Comparison of ENCODE assay signal across 20 mouse cellular contexts in the genomic region with DNA sequence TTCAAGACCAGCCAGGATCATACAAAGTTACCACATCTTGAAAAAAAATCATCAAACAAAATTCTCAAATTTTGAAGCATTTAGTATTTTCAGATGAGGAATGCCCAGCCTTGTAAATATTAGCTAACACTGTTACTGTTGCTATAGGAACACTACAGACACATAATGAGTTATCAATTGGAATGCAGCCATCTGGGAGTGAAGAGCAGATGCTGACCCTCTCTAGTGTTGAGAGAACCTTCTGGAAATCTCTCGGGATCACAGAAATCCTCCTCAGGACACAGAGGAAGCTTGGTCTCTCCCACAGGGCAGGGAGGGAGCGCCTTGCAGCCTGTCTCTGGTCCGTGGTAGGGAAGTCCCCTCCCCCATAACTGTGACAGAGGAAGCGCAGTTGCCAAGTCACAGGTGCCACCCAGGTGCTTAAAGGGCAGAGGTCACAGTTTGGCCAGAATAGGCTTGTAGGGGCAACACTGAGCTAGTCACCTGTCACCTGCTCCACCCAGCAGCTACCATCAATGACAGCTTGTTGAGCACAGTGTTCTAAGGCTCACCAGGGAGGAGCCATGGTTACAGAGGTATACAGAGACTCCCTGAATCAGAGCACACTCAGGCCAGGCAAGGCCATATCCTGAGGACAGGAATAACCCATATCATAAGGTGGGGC. TPM values are rescaled to one million over a fixed set of nuclear protein-coding genes. Genes with fewer than 3 reads are reported as not detected.
DNase-seq lines count a peak whose midpoint lies in the region; TF ChIP-seq lines count a peak whose summit lies in the region.
"Had no signal": no experiment of that assay in that cellular context is flagged by ENCODE, and none has a peak within 500 bp of the region (broad histone marks: within the 10 kb centered on the region; RNA-seq: fewer than 3 reads in every experiment).

No protein-coding gene starts in this region.

- peak overlapping the region; percentile 63 for H3K27ac ChIP-seq in thymus, adult 2 months (ENCODE audit: control insufficient read depth, insufficient read depth, low read length)
- H3K27ac ChIP-seq: heart, embryonic 15.5 days; hindbrain, embryonic 10.5 days; kidney, postnatal 0 days; limb, embryonic 12.5 days; macrophage; midbrain, embryonic 13.5 days had no signal

- no peak overlapping the region for H3K4me3 ChIP-seq in thymus, adult 2 months (ENCODE audit: control insufficient read depth, insufficient read depth, low read length)
- H3K4me3 ChIP-seq: heart, embryonic 15.5 days; hindbrain, embryonic 10.5 days; limb, embryonic 12.5 days; midbrain, embryonic 13.5 days; myocyte had no signal

- no peak for TF ChIP-seq CTCF in thymus, adult 2 months (IDR thresholded peaks at IDR 0.05; ENCODE audit: borderline replicate concordance, control insufficient read depth, extremely low read depth, insufficient read depth, low read length, poor library complexity)
- TF ChIP-seq CTCF in brain, embryonic 14.5 days (IDR thresholded peaks at IDR 0.05; ENCODE audit: borderline replicate concordance, extremely low read depth, insufficient read depth, insufficient read length): no peak

- H3K4me1 ChIP-seq in thymus, adult 2 months (replicated peaks; ENCODE audit: control insufficient read depth, insufficient read depth, low read length): peaks cover 40% of the 10 kb centered on the region
- H3K4me1 ChIP-seq: limb, embryonic 12.5 days; midbrain, embryonic 13.5 days had no signal

- no peak for TF ChIP-seq POLR2A in thymus, adult 2 months (IDR thresholded peaks at IDR 0.05; ENCODE audit: control insufficient read depth, extremely low read depth, insufficient read depth, low read length, poor library complexity)
- no peak for TF ChIP-seq POLR2A in brain, embryonic 14.5 days (IDR thresholded peaks at IDR 0.05; ENCODE audit: borderline replicate concordance, extremely low read depth, insufficient read depth, insufficient read length, poor library complexity, severe bottlenecking)

- 40% methylated on average over 4 of the region's 4 CpGs for WGBS in thymus, adult 2 months

- peaks cover 6% of the 10 kb centered on the region; the same call in 1 of the 2 replicates for H3K36me3 ChIP-seq in thymus, adult 2 months (ENCODE audit: control insufficient read depth, insufficient read depth, low read length)
- H3K36me3 ChIP-seq in splenic B cell, adult 2 months (ENCODE audit: control insufficient read depth, insufficient read depth, low read length, poor library complexity, severe bottlenecking): peaks cover 11% of the 10 kb centered on the region; the same call in 1 of the 2 replicates
- H3K36me3 ChIP-seq: heart, embryonic 15.5 days had no signal

- H3K27me3 ChIP-seq in thymus, adult 2 months (ENCODE audit: control insufficient read depth, insufficient read depth, low read length): no peaks in the 10 kb centered on the region
- H3K27me3 ChIP-seq in splenic B cell, adult 2 months (ENCODE audit: control insufficient read depth, insufficient read depth, low read length, poor library complexity, severe bottlenecking): no peaks in the 10 kb centered on the region
- H3K27me3 ChIP-seq: heart, embryonic 15.5 days; limb, embryonic 12.5 days; midbrain, embryonic 13.5 days had no signal

- peak; percentile 37 for DNase-seq in layer of hippocampus, adult 9-11 months
- no peak for DNase-seq in layer of hippocampus, adult 9-10 months (ENCODE audit: low spot score)
- DNase-seq in thymus, adult 2 months: peak; percentile 24
- no peak for DNase-seq in thymus, postnatal 25 days
- peak; percentile 13 for DNase-seq in brain, embryonic 14.5 days (ENCODE audit: low read depth)
- peak; percentile 68 for DNase-seq in splenic B cell, adult 2 months (ENCODE audit: low read depth, low spot score)
- DNase-seq in left cerebral cortex, adult 11 months (ENCODE audit: low spot score): no peak
- DNase-seq: adrenal gland, postnatal 10 days; cerebellum, adult 8-10 months; gastrocnemius, postnatal 10 days; heart, adult 18-20 months; lung, adult 2 months; retina, postnatal 1 day had no signal

RNA-seq across cellular contexts. Expression of a gene that starts 17.6 kb away (rescaled TPM):
- polyA plus RNA-seq in thymus, adult 2 months (2012; rRNA removed): 60.5 and 65.9 TPM in 2 replicates
- 10.0 and 11.9 TPM in 2 replicates for polyA plus RNA-seq in brain, embryonic 14.5 days (2012; rRNA removed)

RNA-seq across cellular contexts. Expression of a gene that starts 30.3 kb away (rescaled TPM):
- 150 and 172 TPM in 2 replicates for polyA plus RNA-seq in thymus, adult 2 months (2012; rRNA removed)
- polyA plus RNA-seq in brain, embryonic 14.5 days (2012; rRNA removed): 34.4 and 39.9 TPM in 2 replicates

RNA-seq across cellular contexts. Expression of a gene that starts 35.4 kb away (rescaled TPM):
- polyA plus RNA-seq in thymus, adult 2 months (2012; rRNA removed): 59.4 and 64.2 TPM in 2 replicates
- polyA plus RNA-seq in brain, embryonic 14.5 days (2012; rRNA removed): 37.7 and 56.8 TPM in 2 replicates

RNA-seq across cellular contexts. Expression of a gene that starts 45.1 kb away (rescaled TPM):
- 7.9 and 9.5 TPM in 2 replicates for polyA plus RNA-seq in thymus, adult 2 months (2012; rRNA removed)
- polyA plus RNA-seq in brain, embryonic 14.5 days (2012; rRNA removed): 5.9 and 7.5 TPM in 2 replicates

RNA-seq across cellular contexts. Expression of a gene that starts 52.8 kb away (rescaled TPM):
- 24.8 and 24.9 TPM in 2 replicates for polyA plus RNA-seq in thymus, adult 2 months (2012; rRNA removed)
- polyA plus RNA-seq in brain, embryonic 14.5 days (2012; rRNA removed): 11.7 and 12.8 TPM in 2 replicates

Comparison
In these comparisons a context has a peak if more than half of its experiments do, and no peak if none do; other contexts are left out.
1. DNase-seq: peak in layer of hippocampus, adult 9-11 months (single experiment), thymus, adult 2 months (single experiment), brain, embryonic 14.5 days (single experiment) and splenic B cell, adult 2 months (single experiment); none in layer of hippocampus, adult 9-10 months (single experiment), thymus, postnatal 25 days (single experiment) and left cerebral cortex, adult 11 months (single experiment).